Mouse (Mus musculus) hematopoietic multipotent progenitor cell, adult 10-12 weeks (in vitro differentiated cells): ENCODE measurements around the gene Ppp3r1. TPM values are rescaled to one million over a fixed set of nuclear protein-coding genes. Genes with fewer than 3 reads are reported as not detected.

ENCODE experiments used
- polyA plus RNA-seq: library from polyadenylated mRNA; stranded (reverse); fragments of >175 nt; gene quantifications from 2 replicates; pipeline ENCODE4 v1.2.3, GENCODE M21; 2012; ENCODE audit warnings: low replicate concordance

Gene Ppp3r1
- 19.4 and 52.1 TPM in 2 replicates for polyA plus RNA-seq

GRCm38 (mm10) chr11:17158858-17159737 lies at the start of gene Ppp3r1:
Gene Ppp3r1, plus strand, starts transcription at chr11:17159263.

GRCm38 (mm10) chr11:17181807-17182206 lies 22.7 kb downstream of the Ppp3r1 start, which contains the start of gene Wdr92:
Gene Wdr92, plus strand, starts transcription at chr11:17182107.

GRCm38 (mm10) chr11:17211258-17212140 lies 52.4 kb downstream of the Ppp3r1 start, which contains the start of gene Pno1:
Gene Pno1, minus strand, starts transcription at chr11:17211568.

Other genes with a start within 250 kb of the Ppp3r1 start
- gene Fbxo48, start 207.9 kb upstream of the Ppp3r1 start, polyA plus RNA-seq: 0.24 and 0.55 TPM in 2 replicates
- gene Cnrip1, start 107.7 kb upstream of the Ppp3r1 start, polyA plus RNA-seq: 1.0 and 2.4 TPM in 2 replicates
- 6.4 and 9.3 TPM in 2 replicates for gene Plek, start 106.9 kb upstream of the Ppp3r1 start, polyA plus RNA-seq
- 1.2 and 2.2 TPM in 2 replicates for gene Wdr92, start 22.8 kb downstream of the Ppp3r1 start, polyA plus RNA-seq
- 7.8 and 11.6 TPM in 2 replicates for gene Pno1, start 52.3 kb downstream of the Ppp3r1 start, polyA plus RNA-seq
- gene C1d, start 98.3 kb downstream of the Ppp3r1 start, polyA plus RNA-seq: 1.6 and 4.2 TPM in 2 replicates